Mouse (Mus musculus): ENCODE measurements around the gene Fbxo24.
A peak's percentile ranks its signal among the peaks of the same experiment; 100 is the strongest.

Gene Fbxo24

GRCm38 (mm10) chr5:137607860-137608653 lies 20.7 kb downstream of the Fbxo24 start:
- DNase-seq (ENCODE audit: extremely low read depth, low read depth, low spot score) = no peak

- DNase-seq (ENCODE audit: extremely low read depth, low read depth, low spot score) = no peak
Observed at GRCm38 (mm10) chr5:137601365-137601729, 27.5 kb downstream of the Fbxo24 start.

GRCm38 (mm10) chr5:137600619-137601364 lies 28.0 kb downstream of the Fbxo24 start, which contains the start of gene Mospd3:
Gene Mospd3, minus strand, starts transcription at chr5:137601058.
- DNase-seq (ENCODE audit: extremely low read depth, low read depth, low spot score) = peak; percentile 100

DNA sequence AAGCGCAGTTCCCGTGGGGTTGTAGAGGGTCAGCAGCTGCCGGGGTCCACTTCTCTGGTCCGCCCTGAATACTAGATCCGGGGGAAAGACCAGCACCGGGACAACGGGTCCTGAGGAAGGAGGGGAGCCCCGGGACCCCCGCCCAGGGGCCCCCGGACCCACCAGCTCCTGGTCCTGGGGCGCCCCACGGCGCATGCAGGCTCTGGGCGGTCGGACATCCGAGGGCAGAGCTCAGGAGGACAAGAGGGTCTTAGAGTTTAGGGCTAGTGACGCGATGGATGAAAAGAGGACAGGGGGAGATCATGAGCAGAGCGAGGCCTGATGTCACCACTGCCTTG lies 28.6 kb downstream of the Fbxo24 start:
- DNase-seq (ENCODE audit: extremely low read depth, low read depth, low spot score) = no peak

GRCm38 (mm10) chr5:137599600-137599999 lies 29.2 kb downstream of the Fbxo24 start:
- no peak for DNase-seq (ENCODE audit: extremely low read depth, low read depth, low spot score)

DNA sequence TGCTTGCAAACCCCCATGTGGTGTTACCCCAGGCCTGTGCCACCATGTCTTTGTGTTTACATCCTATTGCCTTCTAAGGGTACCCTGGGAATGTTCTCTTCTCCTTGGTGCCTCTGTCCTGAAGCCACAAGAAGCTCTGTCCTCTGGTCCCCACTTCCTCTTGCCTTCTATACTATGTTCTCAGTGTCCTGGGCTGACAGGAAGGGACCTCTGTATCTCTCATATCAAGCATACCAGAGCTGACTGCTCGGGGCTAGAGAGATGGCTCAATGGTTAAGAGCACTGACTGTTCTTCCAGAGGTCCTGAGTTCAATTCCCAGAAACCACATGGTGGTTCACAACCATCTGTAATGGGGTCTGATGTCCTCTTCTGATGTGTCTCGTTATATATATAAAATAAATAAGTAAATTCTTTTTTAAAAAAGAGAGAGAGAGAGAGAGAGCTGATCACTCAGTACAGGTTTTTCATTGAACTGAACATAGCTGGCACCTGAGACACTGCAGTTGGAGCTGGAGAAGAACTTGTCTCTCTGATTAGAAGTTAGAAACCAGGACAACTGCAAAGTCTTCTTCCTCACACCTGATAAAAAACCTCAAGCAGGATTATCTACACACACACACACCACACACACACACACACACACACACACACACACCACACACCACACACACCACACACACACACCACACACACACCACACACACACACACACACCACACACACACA lies 30.5 kb downstream of the Fbxo24 start:
- DNase-seq (ENCODE audit: extremely low read depth, low read depth, low spot score) = no peak

DNA sequence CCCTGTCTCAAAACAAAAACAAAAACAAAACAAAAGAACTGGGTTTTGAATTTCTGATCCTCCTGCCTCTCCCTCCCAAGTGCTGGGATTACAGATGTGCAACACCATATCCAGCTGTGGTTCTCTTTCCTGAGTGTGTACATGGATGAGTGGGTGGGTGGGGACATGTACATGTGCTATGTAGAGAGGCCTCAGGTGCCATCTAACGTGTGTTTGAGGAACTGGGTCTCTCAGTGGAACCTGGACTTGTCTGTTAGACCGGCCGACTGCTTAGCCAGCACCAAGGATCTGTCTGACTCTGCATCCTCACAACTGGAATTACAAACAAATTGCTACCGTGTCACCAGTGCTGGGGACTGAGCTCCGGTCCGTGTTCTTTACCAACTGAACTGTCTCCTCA lies 31.2 kb downstream of the Fbxo24 start:
- DNase-seq (ENCODE audit: extremely low read depth, low read depth, low spot score) = no peak

DNA sequence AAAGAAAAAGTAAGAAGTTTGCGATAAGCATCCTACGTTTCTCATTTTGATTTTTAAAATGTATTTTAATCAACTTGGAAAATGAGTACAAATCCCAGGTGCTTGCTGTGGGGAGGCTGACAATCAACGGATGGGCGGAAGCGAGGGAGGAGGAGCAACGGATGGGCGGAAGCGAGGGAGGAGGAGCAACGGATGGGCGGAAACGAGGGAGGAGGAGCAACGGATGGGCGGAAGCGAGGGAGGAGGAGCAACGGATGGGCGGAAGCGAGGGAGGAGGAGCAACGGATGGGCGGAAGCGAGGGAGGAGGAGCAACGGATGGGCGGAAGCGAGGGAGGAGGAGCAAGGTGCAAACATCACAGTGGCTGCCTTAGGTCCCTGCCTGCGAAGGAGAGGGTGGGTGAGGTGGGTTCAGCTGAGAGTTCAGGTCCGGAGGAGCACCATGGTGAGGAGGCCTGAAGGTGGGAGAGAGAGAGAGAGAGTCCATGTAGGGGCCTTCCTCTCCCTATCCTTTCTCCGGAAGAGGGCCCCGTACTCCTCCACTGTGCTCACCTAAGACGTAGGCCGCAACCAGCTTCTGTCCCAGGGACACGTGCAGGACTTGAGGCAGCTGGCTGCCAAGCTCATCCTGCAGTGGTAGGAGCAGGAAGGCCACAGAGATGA lies 32.1 kb downstream of the Fbxo24 start:
- no peak for DNase-seq (ENCODE audit: extremely low read depth, low read depth, low spot score)

DNA sequence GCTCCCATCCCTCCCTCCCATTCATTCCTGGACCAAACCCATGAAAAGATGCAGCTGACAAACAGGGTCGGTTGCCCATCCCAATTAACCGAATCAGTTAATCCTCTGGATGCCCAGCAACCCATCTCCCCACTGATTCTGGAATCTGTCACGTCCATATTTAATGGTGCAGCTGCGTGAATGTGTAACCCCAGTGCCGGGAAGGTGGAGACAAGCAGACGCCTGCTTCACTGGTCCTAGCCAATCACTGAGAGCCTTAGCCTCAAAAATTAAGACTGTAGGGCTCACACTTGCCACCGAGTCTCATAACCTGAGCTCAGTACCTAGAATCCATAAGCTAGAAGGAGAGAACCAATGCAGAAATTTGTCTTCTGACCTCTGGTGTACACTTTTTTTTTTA lies 32.9 kb downstream of the Fbxo24 start:
- DNase-seq (ENCODE audit: extremely low read depth, low read depth, low spot score) = no peak

DNA sequence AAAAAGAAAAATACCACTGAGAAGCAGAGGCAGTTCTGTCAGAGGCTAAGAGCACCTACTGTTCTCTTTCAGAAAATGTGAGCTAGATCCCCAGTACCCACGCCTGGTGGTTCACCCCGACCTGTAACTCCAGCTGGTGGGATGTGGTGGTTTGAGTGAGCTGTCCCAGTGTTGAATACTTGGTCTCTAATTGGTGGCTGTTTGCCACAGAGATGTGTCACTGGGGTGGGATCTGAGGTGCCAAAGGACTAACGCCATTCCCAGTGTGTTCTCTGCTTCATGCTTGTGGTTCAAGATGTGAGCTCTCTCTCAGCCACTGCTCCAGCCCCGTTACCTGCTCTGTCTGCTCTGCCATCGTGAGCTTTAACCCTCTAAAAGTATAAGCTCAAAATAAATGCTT lies 38.3 kb downstream of the Fbxo24 start:
- no peak for DNase-seq (ENCODE audit: extremely low read depth, low read depth, low spot score)

DNA sequence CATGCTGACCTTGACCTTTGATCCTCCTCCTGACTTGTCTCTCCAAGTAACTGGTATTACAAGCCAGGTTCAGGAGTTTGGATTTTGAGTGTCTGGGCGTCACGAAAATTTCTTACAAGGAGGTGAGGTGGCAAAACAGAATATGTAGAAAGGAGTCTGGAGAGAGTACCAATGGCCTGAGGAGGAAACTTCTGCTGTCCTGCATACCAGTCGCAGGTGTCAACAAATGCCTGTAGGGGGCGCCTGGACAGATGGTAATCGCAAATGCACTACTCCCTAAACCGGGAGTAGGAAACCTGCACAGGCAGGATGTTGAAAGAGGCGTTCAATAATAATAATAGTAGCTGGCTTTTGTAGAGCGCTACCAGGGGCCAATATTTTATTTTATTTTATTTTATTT lies 43.8 kb downstream of the Fbxo24 start:
- DNase-seq (ENCODE audit: extremely low read depth, low read depth, low spot score) = no peak

DNA sequence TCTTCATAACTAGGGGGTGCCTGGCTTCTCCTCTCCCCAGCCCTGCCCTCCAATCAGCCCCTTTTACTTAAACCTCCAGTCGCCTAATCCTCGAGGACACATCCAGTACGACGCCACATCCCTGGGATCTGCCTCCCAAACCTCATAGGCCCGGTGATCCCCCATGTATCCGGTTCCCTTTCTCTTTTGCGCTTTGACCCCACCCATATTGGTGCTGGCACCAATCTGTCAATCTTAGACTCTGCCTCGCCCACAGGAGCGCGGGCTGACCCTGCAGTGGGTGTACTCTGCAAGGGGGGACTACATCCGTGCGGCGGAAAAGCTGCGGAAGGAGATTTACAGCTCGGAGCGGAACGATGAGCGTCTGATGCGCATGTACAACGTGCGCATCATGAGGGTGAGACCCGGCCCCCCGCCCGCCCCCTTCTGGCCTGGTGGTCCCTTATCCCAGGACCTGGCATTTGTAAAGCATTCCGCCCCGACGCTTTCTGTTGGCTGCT lies 45.1 kb downstream of the Fbxo24 start:
- no peak for DNase-seq (ENCODE audit: extremely low read depth, low read depth, low spot score)

DNA sequence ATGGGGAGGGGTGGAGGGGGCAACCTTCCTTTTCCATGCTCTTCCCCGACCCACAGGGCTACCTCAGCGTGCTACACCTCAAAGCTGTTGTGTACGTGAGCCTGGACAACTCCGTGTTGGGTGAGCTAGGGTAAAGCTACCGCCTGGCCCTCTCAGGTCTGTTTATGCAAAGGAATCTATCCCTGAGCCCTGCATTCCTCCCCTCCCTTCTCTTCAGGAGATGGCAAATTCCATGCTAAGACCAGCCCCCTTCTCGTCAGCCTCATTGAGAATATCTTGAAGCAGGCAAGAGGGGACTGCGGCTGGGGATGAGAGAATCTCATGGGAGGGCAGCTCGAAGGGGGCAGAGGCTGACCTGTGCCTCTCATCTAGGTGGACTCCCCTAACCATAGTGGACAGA lies 46.1 kb downstream of the Fbxo24 start:
- no peak for DNase-seq (ENCODE audit: extremely low read depth, low read depth, low spot score)

DNA sequence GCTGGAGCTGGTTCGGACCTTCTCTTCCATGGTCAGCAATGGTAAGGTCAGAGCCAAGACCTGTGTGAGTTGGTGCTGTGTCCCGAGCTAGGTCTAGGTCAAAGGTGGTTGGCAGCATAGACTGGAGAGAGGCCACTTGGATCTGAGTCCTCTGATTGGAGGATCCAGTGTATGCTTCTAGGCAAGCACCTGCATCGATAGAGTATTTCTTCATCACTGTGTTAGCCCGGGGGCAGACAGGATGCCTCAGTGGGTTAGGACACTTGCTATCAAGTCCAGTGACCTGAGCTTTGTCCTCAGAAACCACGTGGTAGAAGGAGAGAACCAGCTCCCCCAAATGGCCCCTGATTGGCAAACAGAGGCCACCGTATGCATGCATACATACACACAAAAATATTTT lies 48.6 kb downstream of the Fbxo24 start:
- no peak for DNase-seq (ENCODE audit: extremely low read depth, low read depth, low spot score)

DNA sequence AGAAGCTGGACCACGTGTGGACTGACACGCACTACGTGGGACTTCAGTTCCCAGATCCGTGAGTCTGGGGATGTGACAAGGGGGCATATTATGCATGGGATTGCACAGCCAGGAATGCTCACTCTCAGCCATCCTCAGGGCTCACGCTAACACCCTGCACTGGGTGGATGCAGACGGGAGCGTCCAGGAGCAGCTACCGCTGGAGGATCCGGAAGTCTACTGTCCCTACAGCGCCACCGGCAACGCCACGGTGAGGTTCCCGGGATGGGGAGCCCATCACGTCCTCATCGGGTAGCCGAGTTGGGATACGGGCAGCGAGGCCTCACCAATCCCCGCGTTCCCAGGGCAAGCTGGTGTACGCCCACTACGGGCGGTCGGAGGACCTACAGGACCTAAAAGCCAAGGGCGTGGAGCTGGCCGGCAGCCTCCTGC lies 54.3 kb downstream of the Fbxo24 start:
- DNase-seq (ENCODE audit: extremely low read depth, low read depth, low spot score) = no peak

GRCm38 (mm10) chr5:137570691-137571586 lies 57.9 kb downstream of the Fbxo24 start:
- DNase-seq (ENCODE audit: extremely low read depth, low read depth, low spot score) = no peak

GRCm38 (mm10) chr5:137570181-137570580 lies 58.6 kb downstream of the Fbxo24 start:
- no peak for DNase-seq (ENCODE audit: extremely low read depth, low read depth, low spot score)

DNA sequence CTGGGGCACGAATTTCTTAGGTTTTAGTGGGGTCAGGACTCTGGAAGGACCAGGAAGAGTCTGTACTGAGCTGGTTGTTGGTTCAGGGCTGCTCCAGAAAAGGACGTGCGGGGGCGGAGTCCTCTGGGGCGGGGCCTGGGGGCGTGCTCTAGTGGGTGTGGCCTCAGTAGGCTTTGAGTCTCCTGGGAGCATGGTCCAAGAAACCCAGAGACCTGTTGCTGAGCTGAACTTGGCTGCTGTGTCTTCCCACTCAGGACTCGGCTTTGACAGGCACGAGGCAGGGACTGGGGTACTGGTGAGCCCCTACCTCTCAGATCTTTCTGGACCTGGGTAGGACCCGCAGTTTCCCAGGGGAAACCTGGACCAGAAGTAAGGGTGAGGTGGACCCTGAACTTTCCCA lies 59.1 kb downstream of the Fbxo24 start, which contains the start of gene Tfr2:
Tfr2 (plus strand) TSS at position 176 of the 400 bp plus-strand sequence.
- DNase-seq (ENCODE audit: extremely low read depth, low read depth, low spot score) = no peak

DNA sequence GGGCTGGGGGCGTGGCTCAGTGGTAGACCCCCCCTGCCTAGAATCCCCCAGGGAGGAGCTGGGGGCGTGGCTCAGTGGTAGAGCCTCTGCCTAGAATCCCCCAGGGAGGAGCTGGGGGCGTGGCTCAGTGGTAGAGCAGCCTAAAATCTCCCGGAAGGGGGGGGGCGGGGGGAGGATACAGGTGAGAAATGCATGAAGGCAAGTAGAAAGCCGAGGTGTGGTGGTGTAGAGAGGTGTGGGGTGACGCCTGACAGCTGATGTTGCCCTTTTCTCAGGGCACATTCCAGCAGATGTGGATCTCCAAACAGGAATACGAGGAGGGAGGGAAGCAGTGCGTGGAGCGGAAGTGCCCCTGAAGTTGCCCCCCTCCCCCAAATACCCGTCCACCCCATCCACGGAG lies 59.8 kb downstream of the Fbxo24 start:
- DNase-seq (ENCODE audit: extremely low read depth, low read depth, low spot score) = no peak

DNA sequence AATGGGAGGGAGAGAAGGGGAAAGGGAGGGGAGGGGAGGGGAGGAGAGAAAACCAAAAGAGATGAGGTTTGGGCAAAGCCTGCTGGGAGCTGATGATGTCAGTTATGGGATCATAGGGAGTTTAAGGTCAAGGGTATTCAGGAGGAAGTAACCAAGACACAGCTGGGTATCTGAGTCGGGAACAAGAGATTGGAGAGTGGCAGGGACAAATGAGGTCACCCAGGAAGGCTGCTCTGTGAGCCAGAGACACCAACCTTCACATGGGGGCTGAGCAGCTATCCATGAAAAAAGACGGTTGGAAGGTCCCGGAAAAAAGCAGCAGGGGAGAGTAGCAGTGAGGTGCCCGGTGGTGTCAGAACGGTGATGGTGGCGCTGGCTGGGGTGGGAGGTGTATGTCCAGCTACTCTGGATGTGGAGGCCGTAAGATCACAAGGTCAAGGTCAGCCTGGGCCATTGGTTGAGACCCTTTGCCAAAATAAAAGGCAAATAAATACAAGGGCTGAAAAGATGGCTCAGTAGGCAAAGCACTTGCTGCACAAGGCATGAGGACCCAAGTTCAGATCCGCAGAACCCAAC lies 60.5 kb downstream of the Fbxo24 start:
- no peak for DNase-seq (ENCODE audit: extremely low read depth, low read depth, low spot score)

All from fat pad, adult 2 months (tissue).